Mouse (Mus musculus): Measurements from ENCODE around the gene Atg16l2. TPM values are rescaled to one million over a fixed set of nuclear protein-coding genes. Genes with fewer than 3 reads are reported as not detected.

The Atg16l2 gene
- polyA plus RNA-seq, 1 experiment from 2014 or later: 16.4 TPM

- H3K4me1 ChIP-seq (replicated peaks; ENCODE audit: control insufficient read depth, insufficient read depth, low read length): no peaks in the 10 kb centered on the region
- WGBS: 85% methylated on average over 1 of the region's 1 CpGs
- no peak overlapping the region for H3K4me2 ChIP-seq (ENCODE audit: low read depth, low read length, severe bottlenecking)
- DNase-seq (ENCODE audit: low spot score): no peak
- no peak for ATAC-seq (replicated peaks; ENCODE audit: low FRiP score)
- no peaks in the 10 kb centered on the region for H3K9me3 ChIP-seq (ENCODE audit: control insufficient read depth, low read length)
- peaks cover 3% of the 10 kb centered on the region; the same call in 1 of the 2 replicates for H3K36me3 ChIP-seq (ENCODE audit: control insufficient read depth, insufficient read depth, low read length)
- no peak overlapping the region for H3K27ac ChIP-seq (ENCODE audit: low read depth, low read length)
- no peak overlapping the region for H3K4me3 ChIP-seq (ENCODE audit: low read depth, low read length)
- H3K27me3 ChIP-seq (ENCODE audit: control insufficient read depth, insufficient read depth, low read length): no peaks in the 10 kb centered on the region
- no peak overlapping the region for H3K9ac ChIP-seq (ENCODE audit: low read length)
Observed at GRCm38 (mm10) chr7:101284504-101284903, 17.5 kb downstream of the Atg16l2 start.

- WGBS: 92% methylated on average over 3 of the region's 3 CpGs
- H3K9me3 ChIP-seq (ENCODE audit: control insufficient read depth, low read length): no peaks in the 10 kb centered on the region
- H3K4me2 ChIP-seq (ENCODE audit: low read depth, low read length, severe bottlenecking): no peak overlapping the region
- no peaks in the 10 kb centered on the region for H3K4me1 ChIP-seq (replicated peaks; ENCODE audit: control insufficient read depth, insufficient read depth, low read length)
- no peaks in the 10 kb centered on the region for H3K27me3 ChIP-seq (ENCODE audit: control insufficient read depth, insufficient read depth, low read length)
- no peak for DNase-seq (ENCODE audit: low spot score)
- H3K36me3 ChIP-seq (ENCODE audit: control insufficient read depth, insufficient read depth, low read length): peaks cover 3% of the 10 kb centered on the region; the same call in 1 of the 2 replicates
- H3K4me3 ChIP-seq (ENCODE audit: low read depth, low read length): no peak overlapping the region
- H3K9ac ChIP-seq (ENCODE audit: low read length): no peak overlapping the region
- no peak for ATAC-seq (replicated peaks; ENCODE audit: low FRiP score)
- no peak overlapping the region for H3K27ac ChIP-seq (ENCODE audit: low read depth, low read length)
Observed at GRCm38 (mm10) chr7:101282721-101283120, 19.3 kb downstream of the Atg16l2 start.

GRCm38 (mm10) chr7:101272466-101273160 lies 29.4 kb downstream of the Atg16l2 start:
- Histone ChIP-seq H3K9me3 (ENCODE audit: control insufficient read depth, low read length) (no peaks in the 10 kb centered on the region), H3K36me3 (ENCODE audit: control insufficient read depth, insufficient read depth, low read length) (no peaks in the 10 kb centered on the region; the same call in 1 of the 2 replicates), H3K9ac (ENCODE audit: low read length) (no peak overlapping the region), H3K4me1 (replicated peaks; ENCODE audit: control insufficient read depth, insufficient read depth, low read length) (no peaks in the 10 kb centered on the region), H3K27ac (ENCODE audit: low read depth, low read length) (no peak overlapping the region), H3K4me2 (ENCODE audit: low read depth, low read length, severe bottlenecking) (no peak overlapping the region), H3K27me3 (ENCODE audit: control insufficient read depth, insufficient read depth, low read length) (no peaks in the 10 kb centered on the region), H3K4me3 (ENCODE audit: low read depth, low read length) (no peak overlapping the region)
- no peak for DNase-seq (ENCODE audit: low spot score)
- ATAC-seq (replicated peaks; ENCODE audit: low FRiP score): no peak
- WGBS: 93% methylated on average over 8 of the region's 8 CpGs

GRCm38 (mm10) chr7:101271602-101272001 lies 30.4 kb downstream of the Atg16l2 start:
- Histone ChIP-seq H3K36me3 (ENCODE audit: control insufficient read depth, insufficient read depth, low read length) (no peaks in the 10 kb centered on the region; the same call in 1 of the 2 replicates), H3K9ac (ENCODE audit: low read length) (no peak overlapping the region), H3K27me3 (ENCODE audit: control insufficient read depth, insufficient read depth, low read length) (no peaks in the 10 kb centered on the region), H3K4me1 (replicated peaks; ENCODE audit: control insufficient read depth, insufficient read depth, low read length) (no peaks in the 10 kb centered on the region), H3K27ac (ENCODE audit: low read depth, low read length) (no peak overlapping the region), H3K4me2 (ENCODE audit: low read depth, low read length, severe bottlenecking) (no peak overlapping the region), H3K9me3 (ENCODE audit: control insufficient read depth, low read length) (no peaks in the 10 kb centered on the region), H3K4me3 (ENCODE audit: low read depth, low read length) (no peak overlapping the region)
- DNase-seq (ENCODE audit: low spot score) (no peak), ATAC-seq (replicated peaks; ENCODE audit: low FRiP score) (no peak)
- 78% methylated on average over 1 of the region's 1 CpGs for WGBS

- no peaks in the 10 kb centered on the region for H3K27me3 ChIP-seq (ENCODE audit: control insufficient read depth, insufficient read depth, low read length)
- DNase-seq (ENCODE audit: low spot score) (no peak), ATAC-seq (replicated peaks; ENCODE audit: low FRiP score) (no peak)
- H3K4me2 ChIP-seq (ENCODE audit: low read depth, low read length, severe bottlenecking): no peak overlapping the region
- H3K4me1 ChIP-seq (replicated peaks; ENCODE audit: control insufficient read depth, insufficient read depth, low read length): no peaks in the 10 kb centered on the region
- no peaks in the 10 kb centered on the region for H3K9me3 ChIP-seq (ENCODE audit: control insufficient read depth, low read length)
- H3K36me3 ChIP-seq (ENCODE audit: control insufficient read depth, insufficient read depth, low read length): no peaks in the 10 kb centered on the region
- WGBS: 84% methylated on average over 3 of the region's 3 CpGs
- H3K27ac ChIP-seq (ENCODE audit: low read depth, low read length): no peak overlapping the region
- no peak overlapping the region for H3K9ac ChIP-seq (ENCODE audit: low read length)
- no peak overlapping the region for H3K4me3 ChIP-seq (ENCODE audit: low read depth, low read length)
Observed at GRCm38 (mm10) chr7:101267457-101268259, 34.4 kb downstream of the Atg16l2 start.

GRCm38 (mm10) chr7:101263511-101263910 lies 38.5 kb downstream of the Atg16l2 start:
- Histone ChIP-seq H3K27ac (ENCODE audit: low read depth, low read length) (no peak overlapping the region), H3K4me3 (ENCODE audit: low read depth, low read length) (no peak overlapping the region), H3K4me2 (ENCODE audit: low read depth, low read length, severe bottlenecking) (no peak overlapping the region), H3K9ac (ENCODE audit: low read length) (no peak overlapping the region), H3K4me1 (replicated peaks; ENCODE audit: control insufficient read depth, insufficient read depth, low read length) (no peaks in the 10 kb centered on the region), H3K36me3 (ENCODE audit: control insufficient read depth, insufficient read depth, low read length) (no peaks in the 10 kb centered on the region; the same call in 1 of the 2 replicates), H3K27me3 (ENCODE audit: control insufficient read depth, insufficient read depth, low read length) (no peaks in the 10 kb centered on the region), H3K9me3 (ENCODE audit: control insufficient read depth, low read length) (no peaks in the 10 kb centered on the region)
- DNase-seq (ENCODE audit: low spot score) (no peak), ATAC-seq (replicated peaks; ENCODE audit: low FRiP score) (no peak)

GRCm38 (mm10) chr7:101261941-101262546 lies 40.0 kb downstream of the Atg16l2 start:
- 85% methylated on average over 4 of the region's 4 CpGs for WGBS
- no peak overlapping the region for H3K9ac ChIP-seq (ENCODE audit: low read length)
- H3K36me3 ChIP-seq (ENCODE audit: control insufficient read depth, insufficient read depth, low read length): no peaks in the 10 kb centered on the region; the same call in 1 of the 2 replicates
- H3K27ac ChIP-seq (ENCODE audit: low read depth, low read length): no peak overlapping the region
- no peaks in the 10 kb centered on the region for H3K27me3 ChIP-seq (ENCODE audit: control insufficient read depth, insufficient read depth, low read length)
- ATAC-seq (replicated peaks; ENCODE audit: low FRiP score) (no peak), DNase-seq (ENCODE audit: low spot score) (no peak)
- H3K4me1 ChIP-seq (replicated peaks; ENCODE audit: control insufficient read depth, insufficient read depth, low read length): no peaks in the 10 kb centered on the region
- H3K4me3 ChIP-seq (ENCODE audit: low read depth, low read length): no peak overlapping the region
- no peaks in the 10 kb centered on the region for H3K9me3 ChIP-seq (ENCODE audit: control insufficient read depth, low read length)
- no peak overlapping the region for H3K4me2 ChIP-seq (ENCODE audit: low read depth, low read length, severe bottlenecking)

GRCm38 (mm10) chr7:101258482-101258881 lies 43.6 kb downstream of the Atg16l2 start:
- no peak overlapping the region for H3K4me2 ChIP-seq (ENCODE audit: low read depth, low read length, severe bottlenecking)
- no peak overlapping the region for H3K9ac ChIP-seq (ENCODE audit: low read length)
- H3K36me3 ChIP-seq (ENCODE audit: control insufficient read depth, insufficient read depth, low read length): no peaks in the 10 kb centered on the region; the same call in 1 of the 2 replicates
- DNase-seq (ENCODE audit: low spot score) (no peak), ATAC-seq (replicated peaks; ENCODE audit: low FRiP score) (no peak)
- no peak overlapping the region for H3K27ac ChIP-seq (ENCODE audit: low read depth, low read length)
- no peaks in the 10 kb centered on the region for H3K9me3 ChIP-seq (ENCODE audit: control insufficient read depth, low read length)
- no peaks in the 10 kb centered on the region for H3K27me3 ChIP-seq (ENCODE audit: control insufficient read depth, insufficient read depth, low read length)
- no peak overlapping the region for H3K4me3 ChIP-seq (ENCODE audit: low read depth, low read length)
- no peaks in the 10 kb centered on the region for H3K4me1 ChIP-seq (replicated peaks; ENCODE audit: control insufficient read depth, insufficient read depth, low read length)

Data from forebrain, embryonic 11.5 days (tissue).